Mouse (Mus musculus) neutrophil, adult 5-6 weeks (primary cell): ENCODE measurements around the gene Kank1. TPM values are rescaled to one million over a fixed set of nuclear protein-coding genes. Genes with fewer than 3 reads are reported as not detected.

Experiments used
- ATAC-seq: fragments of 151-379, 151-347 bp; 2 replicates; pipeline ENCODE4 v1.8.0; 2017; ENCODE audit warnings: mild to moderate bottlenecking, moderate TSS enrichment; ENCODE audit not compliant: insufficient number of reproducible peaks, poor library complexity, low FRiP score, severe bottlenecking; ENCODE audit errors: extremely low read depth
- total RNA-seq: library from RNA; stranded (forward); fragments of 200-1000 nt; gene quantifications from 2 replicates; pipeline ENCODE4 v1.2.3, GENCODE M21; 2017

The Kank1 gene
- total RNA-seq, 1 experiment from 2014 or later = not detected

- no peak for ATAC-seq
Measured at GRCm38 (mm10) chr19:25344371-25344770, 107.6 kb downstream of the Kank1 start.

- no peak for ATAC-seq
Measured at GRCm38 (mm10) chr19:25345972-25346371, 109.2 kb downstream of the Kank1 start.

- no peak for ATAC-seq
Measured at GRCm38 (mm10) chr19:25347515-25347914, 110.7 kb downstream of the Kank1 start.

- no peak for ATAC-seq
Measured at GRCm38 (mm10) chr19:25351257-25351955, 114.6 kb downstream of the Kank1 start.

GRCm38 (mm10) chr19:25357094-25357493 lies 120.3 kb downstream of the Kank1 start:
- ATAC-seq = no peak

- no peak for ATAC-seq
Measured at GRCm38 (mm10) chr19:25358486-25359120, 121.8 kb downstream of the Kank1 start.

- no peak for ATAC-seq
Measured at GRCm38 (mm10) chr19:25360571-25361029, 123.8 kb downstream of the Kank1 start.

GRCm38 (mm10) chr19:25361956-25362355 lies 125.2 kb downstream of the Kank1 start:
- ATAC-seq = no peak

- no peak for ATAC-seq
Measured at GRCm38 (mm10) chr19:25365698-25366097, 128.9 kb downstream of the Kank1 start.

- no peak for ATAC-seq
Measured at GRCm38 (mm10) chr19:25366620-25367019, 129.8 kb downstream of the Kank1 start.

GRCm38 (mm10) chr19:25370428-25370827 lies 133.7 kb downstream of the Kank1 start:
- ATAC-seq = no peak

GRCm38 (mm10) chr19:25372794-25373193 lies 136.0 kb downstream of the Kank1 start:
- no peak for ATAC-seq

- ATAC-seq = no peak
Measured at GRCm38 (mm10) chr19:25373594-25373993, 136.8 kb downstream of the Kank1 start.

- ATAC-seq = no peak
Measured at GRCm38 (mm10) chr19:25374191-25374590, 137.4 kb downstream of the Kank1 start.

GRCm38 (mm10) chr19:25374926-25375325 lies 138.2 kb downstream of the Kank1 start:
- ATAC-seq = no peak

GRCm38 (mm10) chr19:25376871-25377270 lies 140.1 kb downstream of the Kank1 start:
- ATAC-seq = no peak

- ATAC-seq = no peak
Measured at GRCm38 (mm10) chr19:25380675-25381074, 143.9 kb downstream of the Kank1 start.

GRCm38 (mm10) chr19:25381972-25382371 lies 145.2 kb downstream of the Kank1 start:
- no peak for ATAC-seq

- no peak for ATAC-seq
Measured at GRCm38 (mm10) chr19:25382494-25382893, 145.7 kb downstream of the Kank1 start.

- ATAC-seq = no peak
Measured at GRCm38 (mm10) chr19:25383386-25384146, 146.8 kb downstream of the Kank1 start.
